Mouse (Mus musculus): ENCODE results near the gene Taf3.

- TF ChIP-seq CHD2 (IDR thresholded peaks at IDR 0.05; ENCODE audit: low read depth, low read length) (no peak), HCFC1 (IDR thresholded peaks at IDR 0.05; ENCODE audit: borderline replicate concordance, insufficient read depth, low read length) (no peak), ZNF384 (IDR thresholded peaks at IDR 0.05; ENCODE audit: low read depth, low read length) (no peak)
Measured at GRCm38 (mm10) chr2:9926905-9927283, 121.5 kb downstream of the Taf3 start.

All from ES-E14 (cell line).